In genomic region chr9:119925729-119926128, GRCm38 (mm10) we compare ENCODE assay signal across 26 mouse cellular contexts. TPM values are rescaled to one million over a fixed set of nuclear protein-coding genes. Genes with fewer than 3 reads are reported as not detected.
DNase-seq lines count a peak whose midpoint lies in the region; ATAC-seq lines count a peak whose summit lies in the region.
"Had no signal": no experiment of that assay in that cellular context is flagged by ENCODE, and none has a peak within 500 bp of the region (broad histone marks: within the 10 kb centered on the region; RNA-seq: fewer than 3 reads in every experiment).

No protein-coding gene starts in this region.

- 78% methylated on average over 8 of the region's 8 CpGs for WGBS in kidney, embryonic 15.5 days
- WGBS in lung, embryonic 16.5 days, result 43% methylated on average over 8 of the region's 8 CpGs
- WGBS in intestine, embryonic 15.5 days, result 55% methylated on average over 8 of the region's 8 CpGs
- WGBS in stomach, embryonic 15.5 days, result 54% methylated on average over 8 of the region's 8 CpGs

- H3K27ac ChIP-seq in kidney, embryonic 15.5 days, result peak overlapping the region; percentile 24
- peak overlapping the region; percentile 89 for H3K27ac ChIP-seq in lung, embryonic 16.5 days (ENCODE audit: low read length)
- H3K27ac ChIP-seq in intestine, embryonic 15.5 days, result peak overlapping the region; percentile 19; the same call in 1 of the 2 replicates
- peak overlapping the region; percentile 74 for H3K27ac ChIP-seq in stomach, embryonic 15.5 days
- H3K27ac ChIP-seq: embryonic facial prominence, embryonic 12.5 days; heart, adult 2 months; heart, embryonic 13.5 days; hindbrain, embryonic 12.5 days; limb, embryonic 13.5 days; liver, embryonic 13.5 days; midbrain, embryonic 12.5 days had no signal

- H3K9ac ChIP-seq in kidney, embryonic 15.5 days, result no peak overlapping the region
- H3K9ac ChIP-seq in lung, embryonic 16.5 days (ENCODE audit: low read length), result no peak overlapping the region
- H3K9ac ChIP-seq in intestine, embryonic 15.5 days, result no peak overlapping the region
- no peak overlapping the region for H3K9ac ChIP-seq in stomach, embryonic 15.5 days
- H3K9ac ChIP-seq: embryonic facial prominence, embryonic 12.5 days; heart, embryonic 13.5 days; hindbrain, embryonic 12.5 days; limb, embryonic 13.5 days; liver, embryonic 13.5 days; midbrain, embryonic 12.5 days had no signal

- peaks cover 8% of the 10 kb centered on the region; the same call in 1 of the 2 replicates for H3K4me1 ChIP-seq in kidney, embryonic 15.5 days
- H3K4me1 ChIP-seq in lung, embryonic 16.5 days (replicated peaks; ENCODE audit: control insufficient read depth, insufficient read depth, low read length), result peaks cover 11% of the 10 kb centered on the region
- H3K4me1 ChIP-seq in intestine, embryonic 15.5 days (replicated peaks), result 0 out of 2 replicates have a peak, but pooled peaks cover 3% of the 10 kb centered on the region
- H3K4me1 ChIP-seq in stomach, embryonic 15.5 days, result 0 out of 2 replicates have a peak, but pooled peaks cover 8% of the 10 kb centered on the region
- H3K4me1 ChIP-seq: embryonic facial prominence, embryonic 12.5 days; heart, embryonic 13.5 days; hindbrain, embryonic 12.5 days; limb, embryonic 13.5 days; midbrain, embryonic 12.5 days had no signal

- no peaks in the 10 kb centered on the region for H3K27me3 ChIP-seq in kidney, embryonic 15.5 days
- H3K27me3 ChIP-seq in lung, embryonic 16.5 days (ENCODE audit: control insufficient read depth, insufficient read depth, low read depth, low read length), result no peaks in the 10 kb centered on the region
- H3K27me3 ChIP-seq in intestine, embryonic 15.5 days (replicated peaks), result no peaks in the 10 kb centered on the region
- H3K27me3 ChIP-seq in stomach, embryonic 15.5 days (replicated peaks), result no peaks in the 10 kb centered on the region
- H3K27me3 ChIP-seq: CH12.LX; embryonic facial prominence, embryonic 12.5 days; heart, embryonic 13.5 days; hindbrain, embryonic 12.5 days; limb, embryonic 13.5 days; liver, embryonic 13.5 days; midbrain, embryonic 12.5 days; Patski had no signal

- DNase-seq in kidney, postnatal 14 days, result no peak
- no peak for DNase-seq in lung, postnatal 10 days
- DNase-seq: adrenal gland, adult 8-10 months; B cell, adult 2 months; cerebellum, adult 2 months; cerebellum, postnatal 25 days; gastrocnemius, postnatal 25 days; heart, postnatal 14 days; layer of hippocampus, postnatal 36 days; liver, embryonic 13.5 days; thymus, postnatal 14 days had no signal

- ATAC-seq in kidney, embryonic 15.5 days (replicated peaks; ENCODE audit: low FRiP score), result no peak
- peak; percentile 83 for ATAC-seq in lung, embryonic 16.5 days (ENCODE audit: low read depth)
- peak; percentile 44; the same call in 1 of the 2 replicates for ATAC-seq in intestine, embryonic 15.5 days
- no peak for ATAC-seq in stomach, embryonic 15.5 days (ENCODE audit: insufficient read depth, low FRiP score, low read depth)
- no peak for ATAC-seq in activated CD4-positive, CD25-positive, alpha-beta regulatory T cell, adult 4 months
- ATAC-seq: Patski had no signal

- H3K9me3 ChIP-seq in kidney, embryonic 15.5 days (replicated peaks), result no peaks in the 10 kb centered on the region
- H3K9me3 ChIP-seq in lung, embryonic 16.5 days (ENCODE audit: control insufficient read depth, low read length), result no peaks in the 10 kb centered on the region
- no peaks in the 10 kb centered on the region for H3K9me3 ChIP-seq in intestine, embryonic 15.5 days
- H3K9me3 ChIP-seq in stomach, embryonic 15.5 days, result no peaks in the 10 kb centered on the region
- H3K9me3 ChIP-seq: embryonic facial prominence, embryonic 12.5 days; G1E; heart, embryonic 13.5 days; hindbrain, embryonic 12.5 days; limb, embryonic 13.5 days; liver, embryonic 13.5 days; midbrain, embryonic 12.5 days had no signal

- peaks cover 96% of the 10 kb centered on the region for H3K36me3 ChIP-seq in kidney, embryonic 15.5 days
- H3K36me3 ChIP-seq in lung, embryonic 16.5 days (ENCODE audit: control insufficient read depth, insufficient read depth, low read length), result peaks cover 45% of the 10 kb centered on the region
- peaks cover 40% of the 10 kb centered on the region for H3K36me3 ChIP-seq in intestine, embryonic 15.5 days
- peaks cover 42% of the 10 kb centered on the region for H3K36me3 ChIP-seq in stomach, embryonic 15.5 days

- H3K4me3 ChIP-seq in kidney, embryonic 15.5 days (replicated peaks), result no peak overlapping the region
- no peak overlapping the region for H3K4me3 ChIP-seq in lung, embryonic 16.5 days (ENCODE audit: low read length)
- no peak overlapping the region for H3K4me3 ChIP-seq in intestine, embryonic 15.5 days (replicated peaks)
- H3K4me3 ChIP-seq in stomach, embryonic 15.5 days (replicated peaks), result no peak overlapping the region
- H3K4me3 ChIP-seq: embryonic facial prominence, embryonic 12.5 days; heart, adult 2 months; heart, embryonic 13.5 days; hindbrain, embryonic 12.5 days; limb, embryonic 13.5 days; liver, embryonic 13.5 days; midbrain, embryonic 12.5 days had no signal

- no peak overlapping the region for H3K4me2 ChIP-seq in kidney, embryonic 15.5 days
- peak overlapping the region; percentile 0; the same call in 1 of the 2 replicates for H3K4me2 ChIP-seq in lung, embryonic 16.5 days (ENCODE audit: low read depth, low read length)
- no peak overlapping the region for H3K4me2 ChIP-seq in intestine, embryonic 15.5 days (replicated peaks)
- no peak overlapping the region for H3K4me2 ChIP-seq in stomach, embryonic 15.5 days
- H3K4me2 ChIP-seq: embryonic facial prominence, embryonic 12.5 days; heart, embryonic 13.5 days; hindbrain, embryonic 12.5 days; limb, embryonic 13.5 days; liver, embryonic 13.5 days; midbrain, embryonic 12.5 days had no signal

RNA-seq across cellular contexts. Expression of gene Gorasp1, which starts 11.6 kb away (rescaled TPM):
- polyA plus RNA-seq in kidney, embryonic 15.5 days (2015; fragmentation: Nextera tagmentation; extraction: Ambion mirVana), result 27.7 and 29.7 TPM in 2 replicates
- 29.8 and 35.7 TPM in 2 replicates for polyA plus RNA-seq in lung, embryonic 16.5 days (2015; fragmentation: Nextera tagmentation; extraction: Ambion mirVana)
- 29.3 and 29.6 TPM in 2 replicates for polyA plus RNA-seq in intestine, embryonic 15.5 days (2015; fragmentation: Nextera tagmentation; extraction: Ambion mirVana)
- polyA plus RNA-seq in stomach, embryonic 15.5 days (2015; fragmentation: Nextera tagmentation; extraction: Ambion mirVana), result 28.7 and 30.8 TPM in 2 replicates
- polyA plus RNA-seq in activated CD4-positive, CD25-positive, alpha-beta regulatory T cell, adult 4 months (2017; shearing (Covaris generic)), result 1 to 10 TPM; 3.9 to 4.6 TPM

RNA-seq across cellular contexts. Expression of gene Ttc21a, which starts 11.7 kb away (rescaled TPM):
- 0.26 and 0.29 TPM in 2 replicates for polyA plus RNA-seq in kidney, embryonic 15.5 days (2015; fragmentation: Nextera tagmentation; extraction: Ambion mirVana)
- polyA plus RNA-seq in lung, embryonic 16.5 days (2015; fragmentation: Nextera tagmentation; extraction: Ambion mirVana), result 1.3 and 2.1 TPM in 2 replicates
- 0.11 TPM in 2 replicates for polyA plus RNA-seq in intestine, embryonic 15.5 days (2015; fragmentation: Nextera tagmentation; extraction: Ambion mirVana)
- polyA plus RNA-seq in stomach, embryonic 15.5 days (2015; fragmentation: Nextera tagmentation; extraction: Ambion mirVana), result 0.06 and 0.14 TPM in 2 replicates
- polyA plus RNA-seq in activated CD4-positive, CD25-positive, alpha-beta regulatory T cell, adult 4 months (2017; shearing (Covaris generic)), result not detected
- polyA plus RNA-seq: small intestine, adult 2 months had no signal

RNA-seq across cellular contexts. Expression of gene Wdr48, which starts 31.1 kb away (rescaled TPM):
- polyA plus RNA-seq in kidney, embryonic 15.5 days (2015; fragmentation: Nextera tagmentation; extraction: Ambion mirVana), result 51.9 and 53.6 TPM in 2 replicates
- polyA plus RNA-seq in lung, embryonic 16.5 days (2015; fragmentation: Nextera tagmentation; extraction: Ambion mirVana), result 50.9 and 53.4 TPM in 2 replicates
- polyA plus RNA-seq in intestine, embryonic 15.5 days (2015; fragmentation: Nextera tagmentation; extraction: Ambion mirVana), result 38.2 and 41.6 TPM in 2 replicates
- polyA plus RNA-seq in stomach, embryonic 15.5 days (2015; fragmentation: Nextera tagmentation; extraction: Ambion mirVana), result 42.3 TPM in 2 replicates
- polyA plus RNA-seq in activated CD4-positive, CD25-positive, alpha-beta regulatory T cell, adult 4 months (2017; shearing (Covaris generic)), result 10 to 100 TPM; 34.4 to 34.5 TPM

RNA-seq across cellular contexts. Expression of gene Csrnp1, which starts 58.7 kb away (rescaled TPM):
- polyA plus RNA-seq in kidney, embryonic 15.5 days (2015; fragmentation: Nextera tagmentation; extraction: Ambion mirVana), result 5.6 and 7.1 TPM in 2 replicates
- 9.6 and 9.8 TPM in 2 replicates for polyA plus RNA-seq in lung, embryonic 16.5 days (2015; fragmentation: Nextera tagmentation; extraction: Ambion mirVana)
- 5.3 and 5.9 TPM in 2 replicates for polyA plus RNA-seq in intestine, embryonic 15.5 days (2015; fragmentation: Nextera tagmentation; extraction: Ambion mirVana)
- polyA plus RNA-seq in stomach, embryonic 15.5 days (2015; fragmentation: Nextera tagmentation; extraction: Ambion mirVana), result 5.7 and 6.7 TPM in 2 replicates
- polyA plus RNA-seq in activated CD4-positive, CD25-positive, alpha-beta regulatory T cell, adult 4 months (2017; shearing (Covaris generic)), result 10 to 100 TPM; 29.0 to 41.9 TPM

Comparison
In these comparisons a context has a peak if more than half of its experiments do, and no peak if none do; other contexts are left out.
1. ATAC-seq: peak in lung, embryonic 16.5 days (single experiment) and intestine, embryonic 15.5 days (single experiment); none in kidney, embryonic 15.5 days (single experiment), stomach, embryonic 15.5 days (single experiment) and activated CD4-positive, CD25-positive, alpha-beta regulatory T cell, adult 4 months (single experiment).
2. H3K27ac ChIP-seq: peak in every context shown above with its lines; median percentile 89 in lung, embryonic 16.5 days; 74 in stomach, embryonic 15.5 days; 24 in kidney, embryonic 15.5 days; 19 in intestine, embryonic 15.5 days.